Mouse (Mus musculus): ENCODE data around the gene Iqce. TPM values are rescaled to one million over a fixed set of nuclear protein-coding genes. Genes with fewer than 3 reads are reported as not detected.

Gene Iqce
- total RNA-seq, 1 experiment from 2014 or later = 8.2 TPM

DNA sequence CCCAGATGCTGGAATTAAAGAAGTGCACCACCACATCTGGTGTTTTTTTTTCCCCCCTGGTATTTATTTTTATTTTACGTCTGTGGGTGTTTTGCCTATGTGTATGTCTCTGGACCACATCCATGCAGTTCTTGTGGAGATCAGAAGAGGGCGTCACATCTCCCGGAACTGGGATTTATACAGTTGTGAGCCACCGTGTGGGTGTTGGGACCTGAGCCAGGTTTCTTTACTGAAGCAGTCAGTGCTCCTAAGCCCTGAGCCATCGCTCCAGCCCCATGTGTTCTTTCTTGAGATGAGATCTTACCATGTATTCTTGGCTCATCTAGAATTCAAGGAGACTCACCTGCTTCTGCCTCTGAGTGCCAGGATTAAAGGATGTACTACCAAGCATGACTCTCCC is 8.9 kb upstream of the Iqce start:
- ATAC-seq (replicated peaks; ENCODE audit: insufficient number of reproducible peaks, low FRiP score, low TSS enrichment, poor library complexity, severe bottlenecking) = no peak

- no peak for ATAC-seq (replicated peaks; ENCODE audit: insufficient number of reproducible peaks, low FRiP score, low TSS enrichment, poor library complexity, severe bottlenecking)
Measured at GRCm38 (mm10) chr5:140710315-140710714, 8.1 kb upstream of the Iqce start.

DNA sequence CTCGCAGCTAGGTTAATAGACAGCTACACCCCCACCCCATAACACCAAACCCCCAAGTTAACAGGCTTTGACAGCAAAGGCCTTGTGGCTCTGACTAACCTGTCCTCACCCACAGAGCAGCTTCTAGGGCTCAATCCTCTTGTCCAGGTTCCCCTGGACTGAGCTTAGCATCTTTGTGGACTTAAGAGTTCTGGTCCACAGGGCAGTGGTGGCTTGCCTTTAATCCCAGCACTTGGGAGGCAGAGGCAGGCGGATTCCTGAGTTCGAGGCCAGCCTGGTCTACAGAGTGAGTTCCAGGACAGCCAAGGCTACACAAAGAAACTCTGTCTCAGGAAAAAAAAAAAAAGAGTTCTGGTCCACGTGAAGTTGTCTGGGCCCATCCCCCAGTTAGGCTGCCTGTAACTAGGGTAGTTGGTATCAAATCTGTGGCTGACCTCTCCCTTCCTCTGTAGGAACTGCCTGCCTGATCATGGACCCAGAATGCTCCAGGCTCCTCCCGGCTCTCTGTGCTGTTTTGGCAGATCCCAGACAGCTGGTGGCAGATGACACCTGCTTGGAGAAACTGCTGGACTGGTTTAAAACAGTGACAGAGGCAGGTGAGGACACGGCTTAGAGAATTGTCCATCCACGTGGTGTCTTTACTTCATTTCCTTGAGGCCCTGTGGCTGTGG is 3.5 kb upstream of the Iqce start:
- no peak for ATAC-seq (replicated peaks; ENCODE audit: insufficient number of reproducible peaks, low FRiP score, low TSS enrichment, poor library complexity, severe bottlenecking)

GRCm38 (mm10) chr5:140704378-140705251 is 2.4 kb upstream of the Iqce start, which contains the start of gene Brat1:
Gene Brat1 (plus strand): TSS chr5:140705011.
- ATAC-seq (replicated peaks; ENCODE audit: insufficient number of reproducible peaks, low FRiP score, low TSS enrichment, poor library complexity, severe bottlenecking) = peak; percentile 88

DNA sequence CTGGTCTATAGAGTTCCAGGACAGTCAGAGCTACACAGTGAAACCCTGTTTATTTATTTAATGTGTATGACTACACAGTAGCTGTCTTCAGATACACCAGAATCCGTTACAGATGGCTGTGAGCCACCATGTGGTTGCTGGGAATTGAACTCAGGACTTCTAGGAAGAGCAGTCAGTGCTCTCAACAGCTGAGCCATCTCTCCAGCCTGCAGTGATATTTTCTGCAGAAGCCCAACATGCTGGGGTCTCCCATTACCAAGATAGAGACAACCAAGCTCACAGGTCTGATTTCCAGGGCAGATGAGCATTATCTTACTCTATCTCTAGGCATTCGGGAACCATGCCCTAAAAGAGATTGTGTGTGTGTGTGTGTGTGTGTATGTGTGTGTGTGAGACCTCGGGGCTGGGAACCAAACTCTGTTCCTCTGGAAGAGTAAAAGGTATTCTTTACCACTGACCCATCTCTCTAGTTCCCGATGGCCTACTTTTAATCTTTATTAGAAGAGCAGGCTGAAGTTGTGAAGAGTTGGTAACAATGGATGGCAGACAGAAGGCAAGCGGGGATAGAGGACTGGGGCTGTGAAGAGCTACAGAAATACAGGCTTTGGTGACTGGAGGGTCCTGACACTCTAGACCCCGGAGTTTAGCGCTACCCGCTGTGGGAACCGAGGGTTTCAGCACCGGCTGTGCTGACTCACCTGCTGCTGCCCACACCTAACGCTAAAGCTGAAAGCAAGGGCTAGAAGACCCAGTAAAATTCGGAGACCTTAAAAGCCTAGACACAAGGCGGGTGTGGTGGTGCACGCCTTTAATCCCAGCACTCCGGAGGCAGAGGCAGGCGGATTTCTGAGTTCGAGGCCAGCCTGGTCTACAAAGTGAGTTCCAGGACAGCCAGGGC is 1.6 kb upstream of the Iqce start:
- no peak for ATAC-seq (replicated peaks; ENCODE audit: insufficient number of reproducible peaks, low FRiP score, low TSS enrichment, poor library complexity, severe bottlenecking)

- no peak for ATAC-seq (replicated peaks; ENCODE audit: insufficient number of reproducible peaks, low FRiP score, low TSS enrichment, poor library complexity, severe bottlenecking)
Measured at GRCm38 (mm10) chr5:140702618-140703175, 519 bp upstream of the Iqce start.

DNA sequence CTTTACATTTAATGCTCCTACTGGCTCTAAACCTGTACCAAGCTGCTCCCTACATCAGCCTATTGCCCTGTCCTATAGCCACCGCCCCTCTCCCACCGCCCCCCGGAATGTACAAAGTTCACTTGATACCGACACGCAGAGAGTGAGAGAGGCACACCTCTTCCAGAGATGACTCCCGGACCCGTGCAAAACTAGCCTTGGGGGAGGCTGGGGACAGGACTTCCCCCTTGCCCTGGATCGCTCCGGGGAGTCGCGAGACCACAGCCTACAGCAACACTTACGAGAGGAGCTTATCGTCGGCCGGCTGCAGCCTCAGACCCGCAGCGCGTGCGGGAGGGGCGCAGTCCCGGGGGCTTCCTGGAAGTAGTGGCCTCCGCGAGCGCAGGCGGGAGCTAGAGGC is 517 bp downstream of the Iqce start:
- no peak for ATAC-seq (replicated peaks; ENCODE audit: insufficient number of reproducible peaks, low FRiP score, low TSS enrichment, poor library complexity, severe bottlenecking)

DNA sequence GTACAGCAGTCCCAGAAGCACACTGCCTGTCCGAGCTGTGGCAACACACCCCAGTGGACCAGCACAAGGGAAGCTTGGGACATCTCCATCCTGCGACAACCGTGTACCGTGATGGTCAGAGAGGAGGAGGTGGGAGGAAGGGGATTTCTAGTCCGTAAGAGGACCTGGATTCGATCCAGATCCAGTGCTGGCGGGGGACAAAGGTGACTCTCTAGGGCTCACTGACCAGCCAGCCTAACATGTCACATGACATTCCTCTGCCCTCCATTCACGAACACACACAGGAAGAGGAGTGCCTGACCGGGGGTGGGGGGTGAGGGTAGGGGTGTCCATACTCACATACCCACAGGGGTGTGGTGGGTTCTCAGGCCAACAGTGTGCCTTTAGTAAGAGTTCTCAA is 2.4 kb downstream of the Iqce start:
- no peak for ATAC-seq (replicated peaks; ENCODE audit: insufficient number of reproducible peaks, low FRiP score, low TSS enrichment, poor library complexity, severe bottlenecking)

- no peak for ATAC-seq (replicated peaks; ENCODE audit: insufficient number of reproducible peaks, low FRiP score, low TSS enrichment, poor library complexity, severe bottlenecking)
Measured at GRCm38 (mm10) chr5:140695987-140696386, 6.2 kb downstream of the Iqce start.

GRCm38 (mm10) chr5:140688434-140688833 is 13.7 kb downstream of the Iqce start:
- no peak for ATAC-seq (replicated peaks; ENCODE audit: insufficient number of reproducible peaks, low FRiP score, low TSS enrichment, poor library complexity, severe bottlenecking)

DNA sequence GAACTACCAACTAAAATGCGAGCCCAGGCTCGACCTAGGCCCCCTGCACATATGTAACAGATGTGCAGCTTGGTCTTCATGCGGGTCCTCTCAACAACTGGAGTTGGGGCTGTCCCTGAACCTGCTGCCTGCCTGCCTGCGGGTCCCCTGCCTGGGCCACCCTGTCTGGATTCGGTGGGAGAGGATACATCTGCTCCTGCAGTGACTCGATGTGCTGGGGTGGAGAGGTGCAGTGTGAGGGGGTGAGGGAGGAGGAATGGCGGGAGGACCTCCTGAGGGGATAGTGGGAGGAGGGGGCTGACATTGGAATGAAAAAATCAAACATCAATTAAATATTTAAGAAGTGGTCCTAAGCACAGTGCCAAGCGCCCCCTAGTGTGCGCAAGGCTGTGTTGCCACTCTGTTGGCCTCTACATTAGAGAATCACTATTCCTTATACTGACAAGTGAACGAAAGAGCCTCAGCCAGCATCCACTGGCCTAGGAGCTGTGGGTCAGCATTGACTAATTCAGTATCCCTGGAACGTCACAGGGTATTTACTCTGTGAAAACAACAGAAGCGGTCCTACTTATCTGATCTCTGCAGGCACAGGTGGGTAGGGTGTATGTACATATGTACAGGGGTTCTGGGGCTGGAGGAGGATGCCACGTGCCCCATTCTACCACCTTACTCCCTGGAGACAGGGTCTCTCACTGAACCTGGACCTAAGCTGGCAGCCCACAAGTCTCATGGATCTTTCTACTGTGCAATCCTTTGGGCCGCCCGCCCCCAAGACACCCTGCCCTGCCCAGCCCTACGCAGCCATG is 17.6 kb downstream of the Iqce start:
- no peak; the same call in 1 of the 2 replicates for ATAC-seq (replicated peaks; ENCODE audit: insufficient number of reproducible peaks, low FRiP score, low TSS enrichment, poor library complexity, severe bottlenecking)

- ATAC-seq (replicated peaks; ENCODE audit: insufficient number of reproducible peaks, low FRiP score, low TSS enrichment, poor library complexity, severe bottlenecking) = no peak
Measured at GRCm38 (mm10) chr5:140682113-140682512, 20.1 kb downstream of the Iqce start.

DNA sequence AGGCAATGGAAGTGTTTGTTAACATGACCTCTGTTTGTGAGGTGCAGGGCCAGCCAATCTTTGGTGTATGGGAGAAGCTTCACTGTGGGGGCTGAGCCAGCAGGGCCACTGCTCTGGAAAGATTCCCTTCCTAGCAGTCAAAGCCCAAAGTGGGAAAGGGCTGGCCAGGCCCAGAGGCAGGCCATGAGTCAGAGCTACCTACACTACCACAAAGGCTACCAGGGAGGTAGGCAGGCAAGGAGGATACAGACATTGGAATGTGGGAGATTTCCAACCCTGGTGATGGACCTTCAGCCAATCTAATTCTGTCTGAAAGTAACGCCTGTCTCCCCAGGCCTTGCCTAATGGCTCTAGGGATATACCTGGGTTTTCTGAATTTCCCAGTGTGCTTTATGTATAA is 21.2 kb downstream of the Iqce start:
- no peak for ATAC-seq (replicated peaks; ENCODE audit: insufficient number of reproducible peaks, low FRiP score, low TSS enrichment, poor library complexity, severe bottlenecking)

GRCm38 (mm10) chr5:140680051-140680450 is 22.1 kb downstream of the Iqce start:
- no peak for ATAC-seq (replicated peaks; ENCODE audit: insufficient number of reproducible peaks, low FRiP score, low TSS enrichment, poor library complexity, severe bottlenecking)

DNA sequence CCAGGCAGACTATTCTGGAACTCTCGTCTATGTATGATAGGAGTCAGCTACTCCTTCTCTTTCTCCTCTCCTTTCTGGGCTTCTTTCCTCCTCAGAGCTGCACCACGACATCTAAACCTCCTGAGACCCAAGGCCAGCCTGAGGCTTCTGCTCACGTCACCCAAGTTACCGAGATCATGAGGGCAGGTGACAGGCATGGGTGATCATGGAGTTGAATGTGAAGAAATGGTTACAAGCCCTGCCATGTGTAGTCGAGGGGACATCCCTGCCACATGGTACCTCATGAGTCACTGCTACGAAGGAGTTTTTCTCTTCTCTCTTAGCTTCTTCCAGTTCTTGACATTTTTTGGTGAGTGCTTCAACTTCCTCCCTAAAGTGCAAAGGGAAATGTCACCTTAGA is 25.0 kb downstream of the Iqce start:
- no peak for ATAC-seq (replicated peaks; ENCODE audit: insufficient number of reproducible peaks, low FRiP score, low TSS enrichment, poor library complexity, severe bottlenecking)

DNA sequence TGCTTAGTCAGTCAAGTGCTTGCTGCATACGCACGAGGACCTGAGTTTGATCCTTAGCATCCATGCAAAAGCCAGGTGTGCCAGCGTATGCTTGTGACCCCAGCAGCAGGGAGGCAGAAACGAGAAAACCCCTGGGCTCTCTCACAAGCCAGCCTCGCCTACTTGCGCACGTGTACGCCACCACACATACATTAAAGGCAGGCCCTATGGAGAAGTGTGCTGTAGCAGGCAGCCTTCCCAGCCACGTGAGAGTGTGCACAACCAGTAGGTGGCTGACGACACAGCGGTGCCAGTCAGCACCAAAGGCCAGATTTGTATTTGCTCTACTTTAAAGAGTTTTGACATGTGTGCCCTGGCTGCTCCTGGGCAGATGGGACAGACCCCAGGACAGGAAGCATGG is 26.5 kb downstream of the Iqce start:
- no peak for ATAC-seq (replicated peaks; ENCODE audit: insufficient number of reproducible peaks, low FRiP score, low TSS enrichment, poor library complexity, severe bottlenecking)

GRCm38 (mm10) chr5:140675079-140675478 is 27.1 kb downstream of the Iqce start:
- no peak for ATAC-seq (replicated peaks; ENCODE audit: insufficient number of reproducible peaks, low FRiP score, low TSS enrichment, poor library complexity, severe bottlenecking)

- ATAC-seq (replicated peaks; ENCODE audit: insufficient number of reproducible peaks, low FRiP score, low TSS enrichment, poor library complexity, severe bottlenecking) = no peak
Measured at GRCm38 (mm10) chr5:140674036-140674435, 28.1 kb downstream of the Iqce start.
